Mouse (Mus musculus): ENCODE results near the gene Sox5.
"Not testable (repeated sequence)": the region's sequence is repeated elsewhere in the genome, so short reads cannot be mapped to it uniquely, and the experiment has no call there.

Sox5 gene

GRCm38 (mm10) chr6:144203013-144203412, 578.8 kb downstream of the Sox5 start:
- in situ Hi-C loops (cut with MboI, MseI): no loop called here

DNA sequence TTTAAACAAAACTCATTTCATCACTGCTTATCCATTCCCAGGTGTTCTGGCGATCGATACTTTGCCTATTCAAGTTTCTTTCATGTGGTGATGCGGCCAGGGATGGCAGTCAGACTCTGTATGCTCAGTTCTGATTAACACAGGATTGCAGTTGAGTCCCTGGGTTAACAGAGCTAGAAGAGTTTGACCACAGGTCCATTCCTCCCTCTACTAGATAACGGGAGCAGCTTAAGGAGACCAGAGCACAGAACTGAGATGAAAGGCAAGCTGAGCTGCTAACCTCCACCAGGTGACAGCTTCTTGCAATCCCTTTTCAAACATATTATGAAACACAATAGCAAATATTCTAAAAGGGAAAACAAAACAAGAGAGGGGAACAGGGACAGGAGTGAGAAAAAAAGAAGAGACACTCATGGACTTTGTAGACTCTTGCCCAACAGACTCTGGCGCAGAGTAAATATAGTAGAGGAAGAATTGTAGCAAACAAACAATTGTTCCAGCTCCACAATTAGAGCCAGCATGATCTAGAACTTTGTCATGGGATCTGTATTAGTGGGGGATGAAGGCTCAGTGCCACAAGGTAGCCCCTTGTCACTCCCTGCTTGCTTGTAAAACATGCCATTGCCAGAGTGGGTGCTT, 580.3 kb downstream of the Sox5 start:
- in situ Hi-C loops (cut with MboI, MseI): no loop called here

GRCm38 (mm10) chr6:144197209-144198119, 584.3 kb downstream of the Sox5 start:
- in situ Hi-C loops (cut with MboI, MseI): no loop called here

DNA sequence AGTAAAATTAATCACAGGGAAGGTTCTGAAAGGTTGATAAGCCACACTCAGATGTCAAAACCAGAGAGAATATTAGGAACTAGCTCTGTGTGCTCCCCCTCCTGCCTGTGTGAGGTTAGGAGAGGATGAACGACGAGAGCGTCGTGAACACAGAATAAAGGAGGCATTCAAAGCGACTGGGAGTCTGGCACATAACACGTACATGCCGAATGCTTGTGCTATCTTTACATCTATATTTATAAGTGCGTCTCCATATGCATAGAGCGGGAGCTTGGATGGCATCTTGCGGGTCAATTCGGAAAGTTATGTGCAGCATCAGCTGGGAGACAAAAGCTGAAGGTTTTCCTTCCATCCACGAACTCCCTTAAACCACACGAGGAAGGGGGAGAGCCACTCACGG, 585.8 kb downstream of the Sox5 start:
- in situ Hi-C loops (cut with MboI, MseI): no loop called here

- in situ Hi-C loops (cut with MboI, MseI): no loop called here
Measured at GRCm38 (mm10) chr6:144183087-144183486, 598.7 kb downstream of the Sox5 start.

DNA sequence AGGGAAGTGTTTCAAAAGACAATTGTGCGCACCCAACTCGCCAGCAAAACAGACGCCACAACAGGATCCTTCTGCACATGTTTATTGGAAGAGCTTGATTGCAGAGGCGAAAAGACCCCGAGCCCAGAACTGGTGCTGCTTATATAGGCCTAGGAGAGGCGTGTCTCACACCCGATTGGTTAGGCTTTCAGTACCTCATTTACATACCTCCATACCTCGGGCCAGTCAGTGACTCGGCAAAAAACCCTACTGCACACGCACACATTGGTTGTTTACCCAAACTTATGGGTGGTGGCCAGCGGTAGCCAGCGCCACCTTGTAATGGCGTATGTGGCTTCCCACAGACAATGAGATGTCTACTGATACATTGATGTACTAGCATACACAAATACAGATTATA, 599.3 kb downstream of the Sox5 start:
- in situ Hi-C loops (cut with MboI, MseI): not testable (repeated sequence)

DNA sequence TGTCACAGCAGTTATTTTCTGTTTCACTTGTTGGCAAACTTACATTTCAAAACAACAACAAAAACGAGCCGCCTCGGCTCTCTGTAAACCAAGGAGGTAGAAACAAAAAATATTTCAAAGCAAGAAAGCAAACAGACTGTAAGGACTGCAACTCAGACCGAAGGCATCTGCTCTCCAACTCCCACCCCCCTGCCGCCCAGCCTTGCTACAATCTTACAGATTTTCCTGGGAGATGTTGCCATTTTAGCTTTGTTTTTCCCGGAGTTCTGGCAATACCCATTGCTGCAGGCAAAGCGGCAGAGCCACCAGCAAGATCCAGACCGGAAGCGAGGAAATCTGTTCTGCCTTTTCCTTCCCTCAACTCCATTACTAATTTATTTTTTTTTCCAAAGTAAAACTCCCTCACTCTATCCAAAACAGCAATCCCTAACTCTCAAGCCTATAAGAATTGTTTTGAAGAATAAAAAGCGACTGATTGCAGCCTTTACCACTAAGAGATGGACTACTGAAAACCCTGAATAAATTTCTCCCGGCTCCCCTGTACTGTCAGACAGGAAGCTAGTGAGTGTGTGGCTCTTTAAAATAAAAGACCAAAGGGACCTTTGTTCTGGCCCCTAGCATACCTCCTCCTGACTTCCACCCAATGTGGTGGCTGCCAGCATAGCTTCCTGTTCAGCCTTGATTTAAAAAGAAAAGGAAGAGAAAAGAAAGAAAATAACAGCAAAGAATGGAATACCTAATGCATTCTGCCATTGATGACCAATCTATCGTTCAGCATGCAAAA, 600.5 kb downstream of the Sox5 start:
- in situ Hi-C loops (cut with MboI, MseI): no loop called here

DNA sequence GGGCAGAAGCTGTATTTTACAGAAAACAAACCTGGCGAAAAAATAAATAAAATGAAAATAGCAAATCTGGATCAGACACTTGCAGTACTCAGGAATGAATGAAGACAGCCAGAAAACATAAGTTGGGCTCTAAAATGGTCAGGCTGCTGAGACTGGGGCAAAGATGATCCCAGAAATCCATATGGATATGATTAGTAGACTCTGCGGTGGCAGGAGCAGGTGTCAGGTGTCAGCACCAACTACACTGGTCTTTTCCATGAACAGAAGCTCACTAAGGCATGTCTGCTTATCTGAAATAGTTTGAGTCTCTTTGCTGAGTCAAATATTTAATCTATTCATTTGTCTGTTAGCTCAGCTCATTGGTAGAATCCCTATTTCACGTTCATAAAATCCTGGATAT, 602.7 kb downstream of the Sox5 start:
- in situ Hi-C loops (cut with MboI, MseI): no loop called here

GRCm38 (mm10) chr6:144176674-144177073, 605.1 kb downstream of the Sox5 start:
- in situ Hi-C loops (cut with MboI, MseI): no loop called here

- in situ Hi-C loops (cut with MboI, MseI): no loop called here
Measured at GRCm38 (mm10) chr6:144175590-144175989, 606.2 kb downstream of the Sox5 start.

GRCm38 (mm10) chr6:144170541-144170940, 611.2 kb downstream of the Sox5 start:
- in situ Hi-C loops (cut with MboI, MseI): no loop called here

- in situ Hi-C loops (cut with MboI, MseI): no loop called here
Measured at GRCm38 (mm10) chr6:144169791-144170190, 612.0 kb downstream of the Sox5 start.

GRCm38 (mm10) chr6:144168696-144169476, 612.9 kb downstream of the Sox5 start:
- in situ Hi-C loops (cut with MboI, MseI): no loop called here

- in situ Hi-C loops (cut with MboI, MseI): no loop called here
Measured at GRCm38 (mm10) chr6:144167058-144167457, 614.7 kb downstream of the Sox5 start.

DNA sequence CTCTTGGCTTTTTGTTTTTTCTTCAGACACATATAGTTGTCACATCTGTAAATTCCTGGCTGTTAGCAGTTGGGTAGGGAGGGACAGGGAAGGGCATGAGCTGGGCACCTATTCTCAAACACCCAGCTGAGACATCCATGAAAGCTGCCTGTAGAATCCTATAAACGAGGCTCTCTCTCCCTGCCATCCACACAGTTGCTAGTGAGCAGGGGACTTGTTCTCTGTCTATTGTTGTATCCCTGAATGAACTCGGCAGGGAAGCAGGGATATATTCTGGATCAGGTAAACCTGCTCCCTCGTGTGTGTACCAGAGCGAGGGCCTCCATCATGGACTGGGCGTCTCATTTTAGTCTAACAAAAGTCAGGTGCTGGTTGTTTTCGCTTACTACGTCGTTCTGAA, 615.1 kb downstream of the Sox5 start:
- in situ Hi-C loops (cut with MboI, MseI): no loop called here

DNA sequence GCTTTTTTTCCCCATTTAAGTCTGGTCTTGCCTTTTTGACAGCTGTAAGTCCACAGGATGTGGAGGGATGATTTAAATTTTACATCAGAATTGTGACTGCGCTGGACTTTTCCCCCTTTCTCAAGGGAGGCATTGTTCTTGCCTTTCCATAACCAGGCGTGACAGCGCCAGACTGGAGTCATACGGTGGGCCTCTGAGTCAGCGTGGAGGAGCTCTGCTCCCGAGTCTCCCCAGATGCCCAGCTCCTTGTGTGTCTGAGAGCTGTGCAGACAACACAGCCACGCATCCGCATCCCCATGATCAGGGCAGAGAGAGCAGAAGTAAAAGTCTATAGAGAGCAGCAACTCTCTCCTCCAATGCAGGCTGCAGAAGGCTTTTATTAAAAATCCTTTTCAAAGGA, 615.7 kb downstream of the Sox5 start:
- in situ Hi-C loops (cut with MboI, MseI): no loop called here

DNA sequence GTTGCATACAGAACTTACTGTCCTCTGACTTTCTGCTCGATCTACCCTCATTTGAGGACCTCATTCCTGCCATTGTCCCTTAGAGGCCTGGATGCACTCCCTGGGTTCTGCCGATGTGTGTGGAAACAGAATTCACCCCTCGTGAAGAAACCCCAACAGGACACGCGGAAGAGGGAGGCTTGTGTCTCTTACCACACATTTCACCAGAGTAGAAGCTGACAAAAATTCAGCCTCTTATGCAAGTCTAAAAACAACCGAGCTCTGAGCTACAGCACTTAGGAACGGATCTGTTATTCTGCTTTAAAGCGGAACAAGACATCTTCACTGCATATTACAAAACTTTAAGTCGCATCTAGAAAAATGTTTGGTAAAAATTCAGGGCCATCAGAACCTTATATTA, 618.3 kb downstream of the Sox5 start:
- in situ Hi-C loops (cut with MboI, MseI): no loop called here

DNA sequence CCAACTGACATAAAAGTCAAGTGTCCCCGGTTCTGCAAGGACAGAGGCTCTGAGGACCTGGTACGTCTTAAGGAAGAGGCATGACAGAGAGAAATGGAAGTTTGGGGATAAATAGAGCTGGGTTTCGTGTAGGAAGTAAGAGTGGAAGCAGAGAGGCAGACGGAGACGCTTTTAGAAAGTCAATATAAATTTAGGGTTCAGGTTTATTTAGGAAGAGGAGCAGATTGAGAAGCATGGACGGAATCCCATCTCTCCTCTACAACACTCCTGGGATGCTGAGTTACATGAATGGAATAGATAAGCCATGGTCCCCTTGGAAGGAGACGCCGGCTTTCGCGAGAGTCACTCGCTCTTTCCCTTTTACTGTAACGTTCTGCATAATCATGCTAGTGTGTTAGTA, 623.1 kb downstream of the Sox5 start:
- in situ Hi-C loops (cut with MboI, MseI): no loop called here

DNA sequence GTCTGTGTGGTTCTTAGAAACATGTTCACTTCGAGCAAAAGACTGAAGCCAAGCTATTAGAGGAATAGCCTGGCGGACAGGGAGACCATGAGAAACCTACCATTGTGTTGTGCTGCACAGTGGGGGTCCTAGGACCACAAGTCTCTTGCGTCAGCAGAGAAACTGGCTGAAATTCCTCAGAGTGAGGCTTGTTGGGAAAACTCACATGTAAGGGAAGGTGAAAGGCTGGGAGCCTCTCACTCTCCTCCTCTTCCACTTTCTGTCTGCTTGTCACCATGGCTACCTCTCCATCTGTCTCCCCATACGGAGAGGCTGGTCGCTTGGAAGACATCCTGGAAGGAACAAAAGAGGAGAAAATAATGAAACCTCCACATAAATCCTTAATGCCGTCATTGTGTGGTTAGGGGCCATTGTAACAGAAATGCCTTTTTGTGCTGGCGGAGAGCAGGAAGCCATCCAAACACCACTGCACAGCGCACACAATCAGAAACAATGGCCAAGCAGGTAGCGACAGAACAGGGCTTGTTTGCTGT, 626.8 kb downstream of the Sox5 start:
- in situ Hi-C loops (cut with MboI, MseI): no loop called here

GRCm38 (mm10) chr6:144151957-144152356, 629.8 kb downstream of the Sox5 start:
- in situ Hi-C loops (cut with MboI, MseI): no loop called here

GRCm38 (mm10) chr6:144151075-144151474, 630.7 kb downstream of the Sox5 start:
- in situ Hi-C loops (cut with MboI, MseI): no loop called here

All from T-helper 2 cell (primary cell).